In the genomic region with DNA sequence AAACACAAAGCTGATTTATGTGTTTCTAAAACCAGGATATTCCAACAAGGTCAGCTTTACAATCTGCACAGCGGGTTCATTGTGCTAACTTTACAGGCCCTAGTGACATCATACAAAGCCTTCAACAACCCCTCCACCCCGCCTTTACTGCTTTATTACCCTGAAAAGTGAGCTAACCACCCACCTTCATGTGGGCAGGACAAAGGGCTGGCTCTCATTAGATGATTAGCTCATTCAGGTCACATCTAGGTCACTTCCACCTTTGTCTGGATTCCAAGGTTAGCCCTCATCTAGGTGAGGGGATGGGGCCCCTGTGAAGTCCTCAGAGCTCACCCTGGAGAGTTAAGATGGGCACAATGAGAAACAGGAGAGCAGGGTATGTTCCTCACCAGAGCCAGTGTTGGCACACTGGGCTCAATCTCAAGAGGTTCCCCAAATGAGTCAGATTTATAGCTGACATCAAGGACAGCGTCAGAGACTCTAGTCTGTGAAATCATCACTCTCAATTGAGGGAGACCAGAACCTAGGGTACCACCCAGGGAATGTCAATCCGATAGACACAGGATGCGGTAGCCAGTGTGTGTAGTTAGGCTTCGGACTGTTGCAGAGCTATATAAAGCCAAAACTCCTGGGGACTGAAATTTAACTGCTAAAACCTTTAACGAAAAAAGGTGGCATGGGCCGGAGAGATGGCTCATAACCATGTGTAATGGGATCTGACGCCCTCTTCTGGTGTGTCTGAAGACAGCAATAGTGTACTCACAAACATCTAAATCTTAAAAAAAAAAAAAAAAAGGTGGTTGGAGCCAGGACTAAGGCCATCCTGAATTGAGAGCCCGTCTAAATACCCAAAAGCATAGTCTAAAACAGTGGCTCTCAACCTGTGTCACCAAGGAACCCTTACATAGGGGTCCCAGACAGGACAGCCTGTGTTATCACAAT, we compare ENCODE assay signal across 7 mouse cellular contexts. TPM values are rescaled to one million over a fixed set of nuclear protein-coding genes. Genes with fewer than 3 reads are reported as not detected.
DNase-seq lines count a peak whose midpoint lies in the region; ATAC-seq and TF ChIP-seq lines count a peak whose summit lies in the region.

No protein-coding gene starts in this region.

- no peaks in the 10 kb centered on the region for H3K27me3 ChIP-seq in lung, embryonic 16.5 days (ENCODE audit: control insufficient read depth, insufficient read depth, low read depth, low read length)
- peaks cover under 1% of the 10 kb centered on the region for H3K27me3 ChIP-seq in embryonic facial prominence, embryonic 13.5 days
- peaks cover 12% of the 10 kb centered on the region for H3K27me3 ChIP-seq in limb, embryonic 13.5 days
- H3K27me3 ChIP-seq in stomach, postnatal 0 days (ENCODE audit: control insufficient read depth, insufficient read depth, low read length): no peaks in the 10 kb centered on the region

- H3K4me1 ChIP-seq in lung, embryonic 16.5 days (replicated peaks; ENCODE audit: control insufficient read depth, insufficient read depth, low read length): peaks cover 14% of the 10 kb centered on the region
- H3K4me1 ChIP-seq in embryonic facial prominence, embryonic 13.5 days: peaks cover 10% of the 10 kb centered on the region
- H3K4me1 ChIP-seq in limb, embryonic 13.5 days: peaks cover 13% of the 10 kb centered on the region
- H3K4me1 ChIP-seq in stomach, postnatal 0 days (replicated peaks; ENCODE audit: control insufficient read depth, insufficient read depth): peaks cover 5% of the 10 kb centered on the region; the same call in 1 of the 2 replicates

- peaks cover 14% of the 10 kb centered on the region; the same call in 1 of the 2 replicates for H3K36me3 ChIP-seq in lung, embryonic 16.5 days (ENCODE audit: control insufficient read depth, insufficient read depth, low read length)
- peaks cover 20% of the 10 kb centered on the region for H3K36me3 ChIP-seq in embryonic facial prominence, embryonic 13.5 days
- peaks cover 19% of the 10 kb centered on the region for H3K36me3 ChIP-seq in limb, embryonic 13.5 days
- 0 out of 2 replicates have a peak, but pooled peaks cover 7% of the 10 kb centered on the region for H3K36me3 ChIP-seq in stomach, postnatal 0 days (ENCODE audit: control insufficient read depth, insufficient read depth, low read length)

- intact Hi-C loops in left cerebral cortex, postnatal 36 days (cut with DNase I): loop anchor here (5.0 kb wide), 1 partner anchor 53 kb away; a partner anchor contains a TSS

- no peak for DNase-seq in lung, adult 18-20 months
- DNase-seq in stomach, postnatal 0 days (ENCODE audit: low spot score): no peak
- DNase-seq in left cerebral cortex, postnatal 36 days (ENCODE audit: low spot score in 2 of 2): no peak
- no peak for DNase-seq in retina, postnatal 1 day

- TF ChIP-seq CTCF in stomach, postnatal 0 days (IDR thresholded peaks at IDR 0.05; ENCODE audit: low read depth): peak; percentile 48

- H3K4me3 ChIP-seq in lung, embryonic 16.5 days (ENCODE audit: low read length): peak overlapping the region; percentile 98
- H3K4me3 ChIP-seq in embryonic facial prominence, embryonic 13.5 days: peak overlapping the region; percentile 94
- H3K4me3 ChIP-seq in limb, embryonic 13.5 days: peak overlapping the region; percentile 97
- H3K4me3 ChIP-seq in stomach, postnatal 0 days (ENCODE audit: low read depth, low read length): peak overlapping the region; percentile 74

- H3K9ac ChIP-seq in lung, embryonic 16.5 days (ENCODE audit: low read length): peak overlapping the region; percentile 99
- H3K9ac ChIP-seq in embryonic facial prominence, embryonic 13.5 days: peak overlapping the region; percentile 100
- H3K9ac ChIP-seq in limb, embryonic 13.5 days: peak overlapping the region; percentile 100
- H3K9ac ChIP-seq in stomach, postnatal 0 days (ENCODE audit: low read length): peak overlapping the region; percentile 83

- no peak for TF ChIP-seq EP300 in stomach, postnatal 0 days (optimal IDR thresholded peaks at IDR 0.05)

- no peaks in the 10 kb centered on the region for H3K9me3 ChIP-seq in lung, embryonic 16.5 days (ENCODE audit: control insufficient read depth, low read length)
- no peaks in the 10 kb centered on the region for H3K9me3 ChIP-seq in embryonic facial prominence, embryonic 13.5 days
- no peaks in the 10 kb centered on the region for H3K9me3 ChIP-seq in limb, embryonic 13.5 days
- H3K9me3 ChIP-seq in stomach, postnatal 0 days (ENCODE audit: control insufficient read depth, low read length): no peaks in the 10 kb centered on the region

- H3K4me2 ChIP-seq in lung, embryonic 16.5 days (ENCODE audit: low read depth, low read length): peak overlapping the region; percentile 60
- H3K4me2 ChIP-seq in embryonic facial prominence, embryonic 13.5 days: peak overlapping the region; percentile 72
- peak overlapping the region; percentile 97 for H3K4me2 ChIP-seq in limb, embryonic 13.5 days (replicated peaks)
- peak overlapping the region; percentile 64 for H3K4me2 ChIP-seq in stomach, postnatal 0 days (replicated peaks; ENCODE audit: low read depth)

- H3K27ac ChIP-seq in lung, embryonic 16.5 days (ENCODE audit: low read length): peak overlapping the region; percentile 93
- peak overlapping the region; percentile 94 for H3K27ac ChIP-seq in embryonic facial prominence, embryonic 13.5 days
- peak overlapping the region; percentile 94 for H3K27ac ChIP-seq in limb, embryonic 13.5 days
- peak overlapping the region; percentile 4; the same call in 1 of the 2 replicates for H3K27ac ChIP-seq in stomach, postnatal 0 days (replicated peaks)

- no peak for ATAC-seq in lung, embryonic 16.5 days (ENCODE audit: low read depth)
- no peak for ATAC-seq in embryonic facial prominence, embryonic 13.5 days (ENCODE audit: insufficient number of reproducible peaks, insufficient read depth, low FRiP score, low TSS enrichment, low read depth)
- ATAC-seq in limb, embryonic 13.5 days (ENCODE audit: low FRiP score, low read depth): no peak
- no peak for ATAC-seq in stomach, postnatal 0 days (ENCODE audit: low FRiP score, low TSS enrichment)

- 28% methylated on average over 10 of the region's 10 CpGs for WGBS in lung, embryonic 16.5 days
- WGBS in embryonic facial prominence, embryonic 13.5 days: 28% methylated on average over 10 of the region's 10 CpGs
- 16% methylated on average over 10 of the region's 10 CpGs for WGBS in limb, embryonic 13.5 days
- 25% methylated on average over 10 of the region's 10 CpGs for WGBS in stomach, postnatal 0 days

RNA-seq across cellular contexts. Expression of a gene that starts 8.3 kb away (rescaled TPM):
- polyA plus RNA-seq in lung, embryonic 16.5 days (2015; fragmentation: Nextera tagmentation; extraction: Ambion mirVana): 0.10 and 0.19 TPM in 2 replicates
- 0.53 and 0.87 TPM in 2 replicates for polyA plus RNA-seq in embryonic facial prominence, embryonic 13.5 days (2015; fragmentation: Nextera tagmentation; extraction: Ambion mirVana)
- polyA plus RNA-seq in limb, embryonic 13.5 days (2015; fragmentation: Nextera tagmentation; extraction: Ambion mirVana): 0.32 and 0.43 TPM in 2 replicates
- polyA plus RNA-seq in stomach, postnatal 0 days (2015; fragmentation: Nextera tagmentation; extraction: Ambion mirVana): 3.0 TPM in 2 replicates
- 10 to 100 TPM; 12.9 to 23.4 TPM for total RNA-seq in left cerebral cortex, postnatal 36 days (2021)

RNA-seq across cellular contexts. Expression of a gene that starts 18.9 kb away (rescaled TPM):
- 1.2 TPM in 1 of 2 replicates, not detected in the other for polyA plus RNA-seq in lung, embryonic 16.5 days (2015; fragmentation: Nextera tagmentation; extraction: Ambion mirVana)
- not detected in 2 replicates for polyA plus RNA-seq in embryonic facial prominence, embryonic 13.5 days (2015; fragmentation: Nextera tagmentation; extraction: Ambion mirVana)
- not detected in 2 replicates for polyA plus RNA-seq in limb, embryonic 13.5 days (2015; fragmentation: Nextera tagmentation; extraction: Ambion mirVana)
- polyA plus RNA-seq in stomach, postnatal 0 days (2015; fragmentation: Nextera tagmentation; extraction: Ambion mirVana): not detected in 2 replicates
- not detected for total RNA-seq in left cerebral cortex, postnatal 36 days (2021)

RNA-seq across cellular contexts. Expression of a gene that starts 19.7 kb away (rescaled TPM):
- polyA plus RNA-seq in lung, embryonic 16.5 days (2015; fragmentation: Nextera tagmentation; extraction: Ambion mirVana): 19.0 and 20.4 TPM in 2 replicates
- 18.8 and 20.3 TPM in 2 replicates for polyA plus RNA-seq in embryonic facial prominence, embryonic 13.5 days (2015; fragmentation: Nextera tagmentation; extraction: Ambion mirVana)
- polyA plus RNA-seq in limb, embryonic 13.5 days (2015; fragmentation: Nextera tagmentation; extraction: Ambion mirVana): 20.0 and 21.0 TPM in 2 replicates
- polyA plus RNA-seq in stomach, postnatal 0 days (2015; fragmentation: Nextera tagmentation; extraction: Ambion mirVana): 18.3 and 18.9 TPM in 2 replicates
- 10 to 100 TPM; 43.8 to 47.2 TPM for total RNA-seq in left cerebral cortex, postnatal 36 days (2021)

RNA-seq across cellular contexts. Expression of a gene that starts 21.2 kb away (rescaled TPM):
- polyA plus RNA-seq in lung, embryonic 16.5 days (2015; fragmentation: Nextera tagmentation; extraction: Ambion mirVana): 4.4 and 4.8 TPM in 2 replicates
- 5.8 and 6.1 TPM in 2 replicates for polyA plus RNA-seq in embryonic facial prominence, embryonic 13.5 days (2015; fragmentation: Nextera tagmentation; extraction: Ambion mirVana)
- 3.7 and 4.4 TPM in 2 replicates for polyA plus RNA-seq in limb, embryonic 13.5 days (2015; fragmentation: Nextera tagmentation; extraction: Ambion mirVana)
- polyA plus RNA-seq in stomach, postnatal 0 days (2015; fragmentation: Nextera tagmentation; extraction: Ambion mirVana): 24.1 and 25.9 TPM in 2 replicates
- total RNA-seq in left cerebral cortex, postnatal 36 days (2021): 10 to 100 TPM; 11.9 to 13.7 TPM

RNA-seq across cellular contexts. Expression of a gene that starts 21.7 kb away (rescaled TPM):
- 0.55 and 0.65 TPM in 2 replicates for polyA plus RNA-seq in lung, embryonic 16.5 days (2015; fragmentation: Nextera tagmentation; extraction: Ambion mirVana)
- 0.77 and 0.85 TPM in 2 replicates for polyA plus RNA-seq in embryonic facial prominence, embryonic 13.5 days (2015; fragmentation: Nextera tagmentation; extraction: Ambion mirVana)
- 0.49 and 0.81 TPM in 2 replicates for polyA plus RNA-seq in limb, embryonic 13.5 days (2015; fragmentation: Nextera tagmentation; extraction: Ambion mirVana)
- 0.25 and 0.48 TPM in 2 replicates for polyA plus RNA-seq in stomach, postnatal 0 days (2015; fragmentation: Nextera tagmentation; extraction: Ambion mirVana)
- total RNA-seq in left cerebral cortex, postnatal 36 days (2021): under 1 TPM in 1 of 2 experiments, not detected in 1; 0.32 TPM

Comparison
In these comparisons a context has a peak if more than half of its experiments do, and no peak if none do; other contexts are left out.
1. H3K27ac ChIP-seq: peak in every context shown above with its lines; median percentile 94 in embryonic facial prominence, embryonic 13.5 days; 94 in limb, embryonic 13.5 days; 93 in lung, embryonic 16.5 days; 4 in stomach, postnatal 0 days.